In the genomic region with DNA sequence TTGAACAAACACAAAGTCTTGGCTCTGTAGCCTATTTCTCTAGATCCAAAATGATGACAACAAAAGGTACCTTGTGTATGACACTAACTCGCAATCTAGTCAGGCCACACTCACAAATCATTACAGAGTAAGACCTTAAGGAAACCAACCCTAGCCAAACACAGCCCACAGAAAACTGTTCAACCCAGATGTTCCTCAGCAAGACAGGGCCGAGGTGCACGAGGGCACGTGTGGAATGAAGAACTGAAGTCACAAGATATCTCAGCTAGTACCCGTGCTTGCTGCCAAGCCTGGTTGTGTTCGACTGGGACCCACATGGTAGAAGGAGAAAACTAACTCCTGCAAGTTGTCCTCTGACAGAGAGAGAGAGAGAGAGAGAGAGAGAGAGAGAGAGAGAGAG, we compare ENCODE assay signal across 27 mouse cellular contexts. TPM values are rescaled to one million over a fixed set of nuclear protein-coding genes. Genes with fewer than 3 reads are reported as not detected.
DNase-seq lines count a peak whose midpoint lies in the region; ATAC-seq and TF ChIP-seq lines count a peak whose summit lies in the region.
"Had no signal": no experiment of that assay in that cellular context is flagged by ENCODE, and none has a peak within 500 bp of the region (broad histone marks: within the 10 kb centered on the region; RNA-seq: fewer than 3 reads in every experiment).

No protein-coding gene starts in this region.

- no peak for TF ChIP-seq POLR2A in thymus, adult 2 months (IDR thresholded peaks at IDR 0.05; ENCODE audit: control insufficient read depth, extremely low read depth, insufficient read depth, low read length, poor library complexity)

- 19% methylated on average over 6 of the region's 6 CpGs for WGBS in thymus, adult 2 months
- 86% methylated on average over 6 of the region's 6 CpGs for WGBS in forebrain, embryonic 11.5 days

- H3K4me1 ChIP-seq in thymus, adult 2 months (replicated peaks; ENCODE audit: control insufficient read depth, insufficient read depth, low read length): peaks cover 48% of the 10 kb centered on the region
- H3K4me1 ChIP-seq in forebrain, embryonic 11.5 days (replicated peaks; ENCODE audit: control insufficient read depth, insufficient read depth, low read length): no peaks in the 10 kb centered on the region
- H3K4me1 ChIP-seq: embryonic facial prominence, embryonic 10.5 days; embryonic facial prominence, embryonic 12.5 days; forebrain, embryonic 10.5 days; forebrain, embryonic 13.5 days; forebrain, embryonic 15.5 days had no signal

- H3K27me3 ChIP-seq in thymus, adult 2 months (ENCODE audit: control insufficient read depth, insufficient read depth, low read length): no peaks in the 10 kb centered on the region
- no peaks in the 10 kb centered on the region for H3K27me3 ChIP-seq in forebrain, embryonic 11.5 days (ENCODE audit: control insufficient read depth, insufficient read depth, low read length)
- H3K27me3 ChIP-seq: embryonic facial prominence, embryonic 12.5 days; forebrain, embryonic 13.5 days; forebrain, embryonic 15.5 days had no signal

- H3K9ac ChIP-seq in forebrain, embryonic 11.5 days (ENCODE audit: low read length): no peak overlapping the region
- H3K9ac ChIP-seq: embryonic facial prominence, embryonic 12.5 days; forebrain, embryonic 13.5 days; forebrain, embryonic 15.5 days; forebrain, postnatal 0 days had no signal

- DNase-seq in thymus, adult 2 months: peak; percentile 40
- DNase-seq in thymus, postnatal 10 days (ENCODE audit: low spot score in 2 of 2): no peak
- peak; percentile 56 for DNase-seq in thymus, postnatal 14 days
- peak; percentile 47 to 54 for DNase-seq in thymus, postnatal 36 days
- no peak for DNase-seq in forebrain, embryonic 11.5 days (ENCODE audit: low spot score)
- DNase-seq in adrenal gland, postnatal 25 days: no peak
- DNase-seq: adrenal gland, adult 2 months; adrenal gland, postnatal 10 days; adrenal gland, postnatal 36 days; cerebellum, adult 11-12 months; cerebellum, adult 2 months; cerebellum, adult 9-10 months; cerebellum, postnatal 10 days; cerebellum, postnatal 25 days; forebrain, postnatal 0 days had no signal

- H3K4me2 ChIP-seq in forebrain, embryonic 11.5 days (ENCODE audit: low read depth, low read length, severe bottlenecking): no peak overlapping the region
- H3K4me2 ChIP-seq: embryonic facial prominence, embryonic 12.5 days; forebrain, embryonic 13.5 days; forebrain, embryonic 15.5 days had no signal

- H3K4me3 ChIP-seq in thymus, adult 2 months (ENCODE audit: control insufficient read depth, insufficient read depth, low read length): peak overlapping the region; percentile 35
- H3K4me3 ChIP-seq in forebrain, embryonic 11.5 days (ENCODE audit: low read depth, low read length): no peak overlapping the region
- H3K4me3 ChIP-seq: embryonic facial prominence, embryonic 10.5 days; embryonic facial prominence, embryonic 12.5 days; erythroblast, embryonic 14.5 days; forebrain, embryonic 10.5 days; forebrain, embryonic 13.5 days; forebrain, embryonic 15.5 days had no signal

- peak overlapping the region; percentile 97 for H3K27ac ChIP-seq in thymus, adult 2 months (ENCODE audit: control insufficient read depth, insufficient read depth, low read length)
- H3K27ac ChIP-seq in forebrain, embryonic 11.5 days (ENCODE audit: low read depth, low read length): no peak overlapping the region
- H3K27ac ChIP-seq: embryonic facial prominence, embryonic 10.5 days; embryonic facial prominence, embryonic 12.5 days; forebrain, embryonic 10.5 days; forebrain, embryonic 13.5 days; forebrain, embryonic 15.5 days had no signal

- TF ChIP-seq CTCF in thymus, adult 2 months (IDR thresholded peaks at IDR 0.05; ENCODE audit: borderline replicate concordance, control insufficient read depth, extremely low read depth, insufficient read depth, low read length, poor library complexity): no peak

- ATAC-seq in forebrain, embryonic 11.5 days (replicated peaks; ENCODE audit: low FRiP score): no peak
- ATAC-seq in erythroblast, adult 5-6 weeks (replicated peaks; ENCODE audit: low FRiP score, poor library complexity, severe bottlenecking): no peak
- ATAC-seq: forebrain, embryonic 13.5 days; forebrain, embryonic 15.5 days; forebrain, postnatal 0 days had no signal

- H3K9me3 ChIP-seq in forebrain, embryonic 11.5 days (ENCODE audit: control insufficient read depth, low read length): no peaks in the 10 kb centered on the region
- H3K9me3 ChIP-seq: embryonic facial prominence, embryonic 10.5 days; embryonic facial prominence, embryonic 12.5 days; forebrain, embryonic 10.5 days; forebrain, embryonic 13.5 days; forebrain, embryonic 15.5 days had no signal

- H3K36me3 ChIP-seq in thymus, adult 2 months (ENCODE audit: control insufficient read depth, insufficient read depth, low read length): peaks cover 89% of the 10 kb centered on the region
- no peaks in the 10 kb centered on the region for H3K36me3 ChIP-seq in forebrain, embryonic 11.5 days (ENCODE audit: control insufficient read depth, insufficient read depth, low read length)
- H3K36me3 ChIP-seq: embryonic facial prominence, embryonic 10.5 days; embryonic facial prominence, embryonic 12.5 days; forebrain, embryonic 10.5 days; forebrain, embryonic 15.5 days had no signal

RNA-seq across cellular contexts. Expression of a gene that starts 7.3 kb away (rescaled TPM):
- polyA plus RNA-seq in thymus, adult 2 months (2012; rRNA removed): 712 and 845 TPM in 2 replicates
- polyA plus RNA-seq in forebrain, embryonic 11.5 days (2014; fragmentation: Nextera tagmentation; extraction: Ambion mirVana): not detected in 2 replicates
- not detected in 2 replicates for total RNA-seq in adrenal gland, postnatal 25 days (2021)
- total RNA-seq in erythroblast, adult 5-6 weeks (2015; ENCODE audit: low replicate concordance): not detected in 2 replicates
- not detected in 2 replicates for total RNA-seq in erythroblast, adult 5-6 weeks (2017; ENCODE audit: low replicate concordance)
- total RNA-seq: ES-E14; forebrain, postnatal 0 days; MEL had no signal
- polyA plus RNA-seq: C2C12; cerebellum, adult 2 months; cortical plate, adult 2 months; embryonic facial prominence, embryonic 14.5 days; erythroblast, embryonic 14.5 days; forebrain, embryonic 15.5 days; forebrain, postnatal 0 days had no signal

RNA-seq across cellular contexts. Expression of a gene that starts 7.8 kb away (rescaled TPM):
- polyA plus RNA-seq in thymus, adult 2 months (2012; rRNA removed): 9.6 and 15.1 TPM in 2 replicates
- polyA plus RNA-seq in forebrain, embryonic 11.5 days (2014; fragmentation: Nextera tagmentation; extraction: Ambion mirVana): 0.17 and 0.51 TPM in 2 replicates
- 0.30 TPM in 1 of 2 replicates, not detected in the other for total RNA-seq in adrenal gland, postnatal 25 days (2021)
- total RNA-seq in erythroblast, adult 5-6 weeks (2015; ENCODE audit: low replicate concordance): not detected in 2 replicates
- total RNA-seq in erythroblast, adult 5-6 weeks (2017; ENCODE audit: low replicate concordance): 0.26 TPM in 1 of 2 replicates, not detected in the other
- total RNA-seq: MEL had no signal
- polyA plus RNA-seq: erythroblast, embryonic 14.5 days had no signal

RNA-seq across cellular contexts. Expression of a gene that starts 43.3 kb away (rescaled TPM):
- 883 and 918 TPM in 2 replicates for polyA plus RNA-seq in thymus, adult 2 months (2012; rRNA removed)
- polyA plus RNA-seq in forebrain, embryonic 11.5 days (2014; fragmentation: Nextera tagmentation; extraction: Ambion mirVana): not detected in 2 replicates
- 0.27 TPM in 1 of 2 replicates, not detected in the other for total RNA-seq in adrenal gland, postnatal 25 days (2021)
- not detected in 2 replicates for total RNA-seq in erythroblast, adult 5-6 weeks (2015; ENCODE audit: low replicate concordance)
- not detected in 2 replicates for total RNA-seq in erythroblast, adult 5-6 weeks (2017; ENCODE audit: low replicate concordance)
- total RNA-seq: adrenal gland, postnatal 36 days; forebrain, postnatal 0 days; MEL had no signal
- polyA plus RNA-seq: C2C12; cortical plate, adult 2 months; embryonic facial prominence, embryonic 10.5 days; embryonic facial prominence, embryonic 12.5 days; embryonic facial prominence, embryonic 14.5 days; erythroblast, embryonic 14.5 days; forebrain, embryonic 10.5 days; forebrain, embryonic 13.5 days; forebrain, embryonic 15.5 days; forebrain, postnatal 0 days had no signal

RNA-seq across cellular contexts. Expression of a gene that starts 58.4 kb away (rescaled TPM):
- polyA plus RNA-seq in thymus, adult 2 months (2012; rRNA removed): 7.7 and 8.9 TPM in 2 replicates
- polyA plus RNA-seq in forebrain, embryonic 11.5 days (2014; fragmentation: Nextera tagmentation; extraction: Ambion mirVana): 31.1 and 37.1 TPM in 2 replicates
- total RNA-seq in adrenal gland, postnatal 25 days (2021): 74.3 and 76.3 TPM in 2 replicates
- 20.4 and 25.5 TPM in 2 replicates for total RNA-seq in erythroblast, adult 5-6 weeks (2015; ENCODE audit: low replicate concordance)
- 39.8 and 43.4 TPM in 2 replicates for total RNA-seq in erythroblast, adult 5-6 weeks (2017; ENCODE audit: low replicate concordance)

Comparison
In these comparisons a context has a peak if more than half of its experiments do, and no peak if none do; other contexts are left out.
1. DNase-seq: peak in thymus, adult 2 months (single experiment), thymus, postnatal 14 days (single experiment) and thymus, postnatal 36 days (2 of 2); none in thymus, postnatal 10 days (0 of 2), forebrain, embryonic 11.5 days (single experiment) and adrenal gland, postnatal 25 days (single experiment).